31 mouse cellular contexts compared by ENCODE assay signal in genomic region chr10:116962152-116962551, GRCm38 (mm10). TPM values are rescaled to one million over a fixed set of nuclear protein-coding genes. Genes with fewer than 3 reads are reported as not detected.
DNase-seq lines count a peak whose midpoint lies in the region; ATAC-seq and TF ChIP-seq lines count a peak whose summit lies in the region.
"Had no signal": no experiment of that assay in that cellular context is flagged by ENCODE, and none has a peak within 500 bp of the region (broad histone marks: within the 10 kb centered on the region; RNA-seq: fewer than 3 reads in every experiment).

No protein-coding gene starts in this region.

- H3K9me3 ChIP-seq in kidney, embryonic 16.5 days (ENCODE audit: low read length): no peaks in the 10 kb centered on the region
- H3K9me3 ChIP-seq in midbrain, embryonic 14.5 days (ENCODE audit: control insufficient read depth, low read length): no peaks in the 10 kb centered on the region
- H3K9me3 ChIP-seq in midbrain, postnatal 0 days (ENCODE audit: low read length): no peaks in the 10 kb centered on the region
- H3K9me3 ChIP-seq: embryonic facial prominence, embryonic 13.5 days; embryonic facial prominence, embryonic 15.5 days; forebrain, embryonic 10.5 days; forebrain, embryonic 12.5 days; G1E had no signal

- peaks cover 12% of the 10 kb centered on the region for H3K4me1 ChIP-seq in kidney, adult 2 months (ENCODE audit: control insufficient read depth, insufficient read depth, low read length)
- peaks cover 21% of the 10 kb centered on the region for H3K4me1 ChIP-seq in kidney, embryonic 16.5 days (ENCODE audit: insufficient read depth, low read length)
- H3K4me1 ChIP-seq in midbrain, embryonic 14.5 days (ENCODE audit: control insufficient read depth, insufficient read depth, low read length): no peaks in the 10 kb centered on the region
- no peaks in the 10 kb centered on the region for H3K4me1 ChIP-seq in midbrain, postnatal 0 days (ENCODE audit: insufficient read depth, low read length)
- H3K4me1 ChIP-seq: embryonic facial prominence, embryonic 15.5 days; forebrain, embryonic 10.5 days; forebrain, embryonic 12.5 days had no signal

- DNase-seq in kidney, adult 2 months: peak; percentile 52
- no peak for DNase-seq in kidney, adult 8-10 months
- DNase-seq in kidney, postnatal 10 days: peak; percentile 35
- no peak for DNase-seq in kidney, adult 18-20 months
- DNase-seq in kidney, postnatal 36 days: peak; percentile 43 to 52
- DNase-seq in midbrain, embryonic 14.5 days: peak; percentile 43
- no peak for DNase-seq in midbrain, postnatal 0 days (ENCODE audit: low spot score)
- DNase-seq: adrenal gland, adult 8-10 months; cerebellum, adult 11 months; cerebellum, adult 18-20 months; cerebellum, adult 8-10 months; cerebellum, adult 9-11 months; cerebellum, postnatal 36 days; embryo, embryonic 11 days had no signal

- H3K4me2 ChIP-seq in kidney, embryonic 16.5 days (replicated peaks; ENCODE audit: low read depth, low read length): no peak overlapping the region
- H3K4me2 ChIP-seq in midbrain, embryonic 14.5 days (ENCODE audit: low read length): no peak overlapping the region
- no peak overlapping the region for H3K4me2 ChIP-seq in midbrain, postnatal 0 days (ENCODE audit: low read depth, low read length, poor library complexity, severe bottlenecking)
- H3K4me2 ChIP-seq: embryonic facial prominence, embryonic 13.5 days; embryonic facial prominence, embryonic 15.5 days; forebrain, embryonic 12.5 days had no signal

- H3K27me3 ChIP-seq in kidney, adult 2 months (replicated peaks; ENCODE audit: control insufficient read depth, insufficient read depth, low read length): no peaks in the 10 kb centered on the region
- H3K27me3 ChIP-seq in kidney, embryonic 16.5 days (ENCODE audit: insufficient read depth, low read length): no peaks in the 10 kb centered on the region
- H3K27me3 ChIP-seq in midbrain, embryonic 14.5 days (ENCODE audit: control insufficient read depth, insufficient read depth, low read length): no peaks in the 10 kb centered on the region
- no peaks in the 10 kb centered on the region for H3K27me3 ChIP-seq in midbrain, postnatal 0 days (ENCODE audit: insufficient read depth, low read length)
- H3K27me3 ChIP-seq: CH12.LX; embryonic facial prominence, embryonic 13.5 days; embryonic facial prominence, embryonic 15.5 days; forebrain, embryonic 12.5 days; Patski had no signal

- TF ChIP-seq POLR2A in kidney, adult 2 months (IDR thresholded peaks at IDR 0.05; ENCODE audit: low read depth, low read length): no peak

- ATAC-seq in kidney, embryonic 16.5 days (ENCODE audit: low FRiP score, low TSS enrichment): no peak
- no peak for ATAC-seq in midbrain, embryonic 14.5 days (ENCODE audit: low FRiP score, low TSS enrichment)
- ATAC-seq in midbrain, postnatal 0 days (ENCODE audit: low FRiP score): no peak
- ATAC-seq: activated CD4-positive, CD25-positive, alpha-beta regulatory T cell, adult 4 months; CD4-positive, CD25-positive, alpha-beta regulatory T cell, adult 4 months; forebrain, embryonic 14.5 days; Patski had no signal

- H3K27ac ChIP-seq in kidney, adult 2 months (ENCODE audit: insufficient read depth, low read depth, low read length): 0 out of 2 replicates have a peak overlapping the region, but pooled peaks have one; percentile 24
- H3K27ac ChIP-seq in kidney, embryonic 16.5 days (ENCODE audit: low read length): no peak overlapping the region
- no peak overlapping the region for H3K27ac ChIP-seq in midbrain, embryonic 14.5 days (replicated peaks; ENCODE audit: low read depth, low read length)
- H3K27ac ChIP-seq in midbrain, postnatal 0 days (ENCODE audit: low read depth, low read length): no peak overlapping the region
- H3K27ac ChIP-seq: embryonic facial prominence, embryonic 13.5 days; embryonic facial prominence, embryonic 15.5 days; forebrain, embryonic 10.5 days; forebrain, embryonic 12.5 days had no signal

- no peak overlapping the region for H3K9ac ChIP-seq in kidney, embryonic 16.5 days (replicated peaks; ENCODE audit: low read length)
- H3K9ac ChIP-seq in midbrain, embryonic 14.5 days (replicated peaks; ENCODE audit: low read length): no peak overlapping the region
- no peak overlapping the region for H3K9ac ChIP-seq in midbrain, postnatal 0 days (replicated peaks; ENCODE audit: low read length, poor library complexity, severe bottlenecking)
- H3K9ac ChIP-seq: embryonic facial prominence, embryonic 13.5 days; embryonic facial prominence, embryonic 15.5 days; forebrain, embryonic 12.5 days had no signal

- TF ChIP-seq CTCF in kidney, adult 2 months (conservative IDR thresholded peaks at IDR 0.05; ENCODE audit: insufficient read depth, insufficient read length, low read depth, low read length): no peak
- TF ChIP-seq CTCF in midbrain, postnatal 0 days (IDR thresholded peaks at IDR 0.05): no peak

- H3K4me3 ChIP-seq in kidney, adult 2 months (ENCODE audit: insufficient read depth, low read depth, low read length): no peak overlapping the region
- H3K4me3 ChIP-seq in kidney, embryonic 16.5 days (ENCODE audit: low read length): no peak overlapping the region
- H3K4me3 ChIP-seq in midbrain, embryonic 14.5 days (replicated peaks; ENCODE audit: low read depth, low read length): no peak overlapping the region
- H3K4me3 ChIP-seq in midbrain, postnatal 0 days (ENCODE audit: low read depth, low read length): no peak overlapping the region
- H3K4me3 ChIP-seq: embryonic facial prominence, embryonic 13.5 days; embryonic facial prominence, embryonic 15.5 days; erythroblast, embryonic 14.5 days; forebrain, embryonic 10.5 days; forebrain, embryonic 12.5 days had no signal

- no peaks in the 10 kb centered on the region for H3K36me3 ChIP-seq in kidney, adult 2 months (ENCODE audit: control insufficient read depth, insufficient read depth, low read length)
- no peaks in the 10 kb centered on the region for H3K36me3 ChIP-seq in kidney, embryonic 16.5 days (ENCODE audit: insufficient read depth, low read length)
- no peaks in the 10 kb centered on the region for H3K36me3 ChIP-seq in midbrain, embryonic 14.5 days (ENCODE audit: control insufficient read depth, insufficient read depth, low read length)
- H3K36me3 ChIP-seq in midbrain, postnatal 0 days (ENCODE audit: insufficient read depth, low read length): no peaks in the 10 kb centered on the region
- H3K36me3 ChIP-seq: embryonic facial prominence, embryonic 13.5 days; embryonic facial prominence, embryonic 15.5 days; forebrain, embryonic 10.5 days; forebrain, embryonic 12.5 days; G1E had no signal

- 55% methylated on average over 14 of the region's 14 CpGs for WGBS in kidney, adult 2 months
- WGBS in kidney, embryonic 16.5 days: 64% methylated on average over 14 of the region's 14 CpGs
- WGBS in midbrain, embryonic 14.5 days: 72% methylated on average over 14 of the region's 14 CpGs
- WGBS in midbrain, postnatal 0 days: 56% methylated on average over 14 of the region's 14 CpGs

RNA-seq across cellular contexts. Expression of gene Gm10271, which starts 10.3 kb away (rescaled TPM):
- not detected in 2 replicates for polyA plus RNA-seq in kidney, adult 2 months (2012; rRNA removed)
- polyA plus RNA-seq in kidney, embryonic 16.5 days (2015; fragmentation: Nextera tagmentation; extraction: Ambion mirVana): not detected in 2 replicates
- not detected in 2 replicates for polyA plus RNA-seq in midbrain, embryonic 14.5 days (2014; fragmentation: Nextera tagmentation; extraction: Ambion mirVana)
- total RNA-seq in midbrain, postnatal 0 days (2014; rRNA removed): not detected in 2 replicates
- not detected in 2 replicates for polyA plus RNA-seq in midbrain, postnatal 0 days (2015; fragmentation: Nextera tagmentation; extraction: Ambion mirVana)
- total RNA-seq: adrenal gland, adult 18-20 months; adrenal gland, adult 8-10 months; adrenal gland, postnatal 14 days; adrenal gland, postnatal 36 days; CH12.LX; common myeloid progenitor, adult 5-6 weeks; G1E had no signal
- polyA plus RNA-seq: activated CD4-positive, CD25-positive, alpha-beta regulatory T cell, adult 4 months; CD4-positive, CD25-positive, alpha-beta regulatory T cell, adult 4 months; embryonic facial prominence, embryonic 11.5 days; embryonic facial prominence, embryonic 13.5 days; embryonic facial prominence, embryonic 15.5 days; erythroblast, embryonic 14.5 days; forebrain, embryonic 10.5 days; forebrain, embryonic 12.5 days; forebrain, embryonic 14.5 days; G1E; Patski had no signal

RNA-seq across cellular contexts. Expression of gene Rab3ip, which starts 11.6 kb away (rescaled TPM):
- 641 and 892 TPM in 2 replicates for polyA plus RNA-seq in kidney, adult 2 months (2012; rRNA removed)
- 136 and 141 TPM in 2 replicates for polyA plus RNA-seq in kidney, embryonic 16.5 days (2015; fragmentation: Nextera tagmentation; extraction: Ambion mirVana)
- 40.4 and 41.6 TPM in 2 replicates for polyA plus RNA-seq in midbrain, embryonic 14.5 days (2014; fragmentation: Nextera tagmentation; extraction: Ambion mirVana)
- 99.8 and 142 TPM in 2 replicates for total RNA-seq in midbrain, postnatal 0 days (2014; rRNA removed)
- 34.4 and 34.6 TPM in 2 replicates for polyA plus RNA-seq in midbrain, postnatal 0 days (2015; fragmentation: Nextera tagmentation; extraction: Ambion mirVana)

RNA-seq across cellular contexts. Expression of gene Best3, which starts 24.0 kb away (rescaled TPM):
- 0.97 and 1.1 TPM in 2 replicates for polyA plus RNA-seq in kidney, adult 2 months (2012; rRNA removed)
- polyA plus RNA-seq in kidney, embryonic 16.5 days (2015; fragmentation: Nextera tagmentation; extraction: Ambion mirVana): 0.18 and 0.32 TPM in 2 replicates
- 0.12 TPM in 1 of 2 replicates, not detected in the other for polyA plus RNA-seq in midbrain, embryonic 14.5 days (2014; fragmentation: Nextera tagmentation; extraction: Ambion mirVana)
- total RNA-seq in midbrain, postnatal 0 days (2014; rRNA removed): 0.27 TPM in 1 of 2 replicates, not detected in the other
- 0.11 and 0.13 TPM in 2 replicates for polyA plus RNA-seq in midbrain, postnatal 0 days (2015; fragmentation: Nextera tagmentation; extraction: Ambion mirVana)
- total RNA-seq: CH12.LX; common myeloid progenitor, adult 5-6 weeks; G1E had no signal
- polyA plus RNA-seq: activated CD4-positive, CD25-positive, alpha-beta regulatory T cell, adult 4 months; CD4-positive, CD25-positive, alpha-beta regulatory T cell, adult 4 months; erythroblast, embryonic 14.5 days; forebrain, embryonic 10.5 days; forebrain, embryonic 14.5 days; G1E; Patski had no signal

Comparison
In these comparisons a context has a peak if more than half of its experiments do, and no peak if none do; other contexts are left out.
1. DNase-seq: peak in kidney, adult 2 months (single experiment), kidney, postnatal 10 days (single experiment), kidney, postnatal 36 days (2 of 2) and midbrain, embryonic 14.5 days (single experiment); none in kidney, adult 8-10 months (0 of 2), kidney, adult 18-20 months (single experiment) and midbrain, postnatal 0 days (single experiment).